Mouse (Mus musculus): Measurements from ENCODE around the gene Rhbdl2. TPM values are rescaled to one million over a fixed set of nuclear protein-coding genes. Genes with fewer than 3 reads are reported as not detected.

The Rhbdl2 gene
- polyA plus RNA-seq, 1 experiment, result not detected

- no peaks in the 10 kb centered on the region for H3K27me3 ChIP-seq (ENCODE audit: control insufficient read depth)
- no peak overlapping the region for H3K4me3 ChIP-seq (replicated peaks)
- H3K36me3 ChIP-seq (ENCODE audit: control insufficient read depth), result no peaks in the 10 kb centered on the region
- no peak for TF ChIP-seq GATA1 (IDR thresholded peaks at IDR 0.05; ENCODE audit: low read length)
- no peak for TF ChIP-seq TAL1 (IDR thresholded peaks at IDR 0.05; ENCODE audit: low read length)
- no peaks in the 10 kb centered on the region for H3K9me3 ChIP-seq (ENCODE audit: control insufficient read depth, low read length)
- no peaks in the 10 kb centered on the region for H3K4me1 ChIP-seq (ENCODE audit: control insufficient read depth)
These were observed 72.1 kb downstream of the Rhbdl2 start for GRCm38 (mm10) chr4:123859803-123860202.

GRCm38 (mm10) chr4:123860621-123861020, 72.9 kb downstream of the Rhbdl2 start:
- no peaks in the 10 kb centered on the region for H3K36me3 ChIP-seq (ENCODE audit: control insufficient read depth)
- H3K4me3 ChIP-seq (replicated peaks), result no peak overlapping the region
- no peaks in the 10 kb centered on the region for H3K4me1 ChIP-seq (ENCODE audit: control insufficient read depth)
- no peaks in the 10 kb centered on the region for H3K27me3 ChIP-seq (ENCODE audit: control insufficient read depth)
- H3K9me3 ChIP-seq (ENCODE audit: control insufficient read depth, low read length), result no peaks in the 10 kb centered on the region
- TF ChIP-seq TAL1 (IDR thresholded peaks at IDR 0.05; ENCODE audit: low read length) (no peak), GATA1 (IDR thresholded peaks at IDR 0.05; ENCODE audit: low read length) (no peak)

Other genes starting within 250 kb of the Rhbdl2 start
- gene Macf1, start 103.5 kb upstream of the Rhbdl2 start, polyA plus RNA-seq (2012), result 4.9 and 5.5 TPM in 2 replicates
- gene Ndufs5, start 69.7 kb upstream of the Rhbdl2 start, polyA plus RNA-seq (2012), result 8.9 and 13.5 TPM in 2 replicates
- gene Akirin1, start 37.5 kb upstream of the Rhbdl2 start, polyA plus RNA-seq (2012), result 13.8 and 16.4 TPM in 2 replicates
- gene 4933427I04Rik, start 71.8 kb downstream of the Rhbdl2 start, polyA plus RNA-seq (2012), result not detected in 2 replicates
- 3.2 and 5.4 TPM in 2 replicates for gene Mycbp, start 117.0 kb downstream of the Rhbdl2 start, polyA plus RNA-seq (2012)
- 0.55 and 0.64 TPM in 2 replicates for gene Rragc, start 129.6 kb downstream of the Rhbdl2 start, polyA plus RNA-seq (2012)
- gene 4930535I16Rik, start 130.1 kb downstream of the Rhbdl2 start, polyA plus RNA-seq (2012), result not detected in 2 replicates